Mouse (Mus musculus) embryonic fibroblast, embryonic 13.5 days (primary cell): ENCODE results near the gene Pptc7.

Experiments
- CTCF ChIP-seq: IDR thresholded peaks from 2 replicates; pipeline ENCODE4 v1.5.1; 2011; ENCODE audit warnings: mild to moderate bottlenecking, control low read depth, low read length, moderate library complexity, borderline replicate concordance; ENCODE audit not compliant: insufficient read depth
- POLR2A ChIP-seq: IDR thresholded peaks from 2 replicates; pipeline ENCODE4 v1.6.1; 2011; ENCODE audit warnings: low read depth, mild to moderate bottlenecking, control low read depth, low read length, moderate library complexity

- TF ChIP-seq CTCF, result no peak
- no peak for TF ChIP-seq POLR2A
Observed at GRCm38 (mm10) chr5:122295113-122295935, 11.2 kb downstream of the Pptc7 start.
